Mouse (Mus musculus): Measurements from ENCODE around the gene Fam173a. TPM values are rescaled to one million over a fixed set of nuclear protein-coding genes. Genes with fewer than 3 reads are reported as not detected.
"Not testable (repeated sequence)": the region's sequence is repeated elsewhere in the genome, so short reads cannot be mapped to it uniquely, and the experiment has no call there.

The Fam173a gene
- polyA plus RNA-seq, 1 experiment from 2014 or later: 66.1 TPM

DNA sequence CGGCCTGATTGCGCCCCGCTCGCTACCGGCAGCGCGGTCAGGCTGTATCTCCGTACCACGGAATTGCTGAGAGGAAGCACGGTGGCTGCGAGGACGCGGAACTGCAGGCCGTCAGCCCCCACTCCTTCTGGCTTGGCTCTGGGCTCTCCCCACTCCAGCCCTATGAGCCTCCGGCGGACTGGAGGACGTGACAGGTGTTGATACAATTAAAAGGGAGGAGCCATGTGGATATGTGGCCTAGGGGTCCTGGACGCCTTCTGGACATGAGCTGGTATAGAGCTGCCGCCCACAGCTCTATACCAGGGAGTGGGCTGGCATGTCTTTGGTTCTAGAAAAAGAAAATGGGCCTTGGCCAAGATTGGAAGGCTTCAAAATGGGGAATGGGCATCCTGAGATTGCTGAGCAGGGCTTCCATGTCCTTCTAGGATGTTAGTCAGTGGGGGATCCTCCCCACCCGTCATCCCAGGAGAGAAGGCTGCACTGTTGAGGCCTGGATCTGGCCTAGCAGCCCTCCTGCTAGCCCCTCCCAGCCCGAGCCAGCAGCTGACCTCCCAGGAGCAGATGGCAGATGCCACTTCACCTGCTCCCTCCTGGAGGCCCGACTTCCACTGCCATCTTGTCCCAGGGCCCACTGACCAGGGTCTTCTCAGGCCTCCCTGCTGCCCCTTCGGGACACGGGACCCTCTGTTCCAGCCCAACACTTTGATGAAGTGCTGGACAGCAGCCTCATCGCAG lies 17.1 kb upstream of the Fam173a start:
- Histone ChIP-seq H3K36me3 (ENCODE audit: control insufficient read depth, insufficient read depth, low read length) (no peaks in the 10 kb centered on the region), H3K9me3 (ENCODE audit: control insufficient read depth, low read length) (no peaks in the 10 kb centered on the region), H3K27me3 (replicated peaks; ENCODE audit: control insufficient read depth, insufficient read depth, low read length) (peaks cover 32% of the 10 kb centered on the region), H3K4me1 (ENCODE audit: control insufficient read depth, insufficient read depth, low read length) (peaks cover 8% of the 10 kb centered on the region; the same call in 1 of the 2 replicates), H3K4me3 (ENCODE audit: low read depth, low read length) (peak overlapping the region; percentile 69), H3K4me2 (ENCODE audit: low read depth, low read length) (peak overlapping the region; percentile 93), H3K27ac (replicated peaks; ENCODE audit: low read depth, low read length) (peak overlapping the region; percentile 44; the same call in 1 of the 2 replicates), H3K9ac (ENCODE audit: low read depth, low read length) (peak overlapping the region; percentile 73)
- DNase-seq (ENCODE audit: low spot score) (peak; percentile 11), ATAC-seq (ENCODE audit: low read depth) (peak; percentile 14; the same call in 1 of the 2 replicates)
- WGBS: 14% methylated on average over 16 of the region's 25 CpGs

DNA sequence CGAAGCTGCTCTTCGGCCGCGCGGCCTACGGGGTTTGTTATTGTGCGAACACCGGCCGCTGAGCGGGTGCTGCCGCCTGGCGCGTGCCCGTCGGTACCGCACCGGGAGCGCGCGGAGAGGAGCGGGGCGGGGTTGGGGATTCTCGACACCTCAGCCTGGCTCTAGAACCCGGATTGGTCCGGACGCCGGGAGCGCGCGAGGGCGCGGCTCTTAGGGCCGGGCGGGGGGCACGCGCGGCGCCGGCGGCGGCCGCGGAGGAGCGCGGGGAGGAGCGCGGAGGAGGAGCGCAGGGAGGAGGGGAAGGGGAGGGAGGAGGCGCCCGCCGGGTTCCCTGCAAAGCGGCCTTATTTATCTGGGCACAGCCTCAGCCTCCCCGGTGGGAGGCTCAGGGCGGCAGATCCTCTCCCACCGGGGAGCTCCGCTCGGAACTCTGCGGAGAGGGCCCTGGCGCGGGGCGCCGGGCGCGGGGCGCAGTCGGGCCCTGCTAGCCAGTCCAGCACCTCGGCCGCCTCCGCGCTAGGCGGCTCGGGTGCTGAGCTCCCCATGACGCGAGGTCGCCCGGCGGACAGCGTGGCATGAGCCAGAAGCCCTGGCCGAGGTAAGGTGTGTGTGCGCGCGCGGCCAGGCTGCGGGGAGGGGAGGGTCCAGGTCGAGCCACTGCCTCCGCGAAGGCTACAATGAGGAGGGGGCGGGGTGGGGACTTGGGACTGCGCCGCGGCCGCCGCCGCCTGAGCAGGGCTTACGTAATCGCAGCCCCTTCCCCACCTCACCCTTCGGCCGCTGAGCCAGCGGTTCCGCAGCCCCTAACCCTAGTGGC lies 16.3 kb upstream of the Fam173a start, which contains the start of gene Fbxl16:
Gene Fbxl16 (plus strand): TSS at position 297 of the 817 bp plus-strand sequence.
- no peaks in the 10 kb centered on the region for H3K36me3 ChIP-seq (ENCODE audit: control insufficient read depth, insufficient read depth, low read length)
- peaks cover 32% of the 10 kb centered on the region for H3K27me3 ChIP-seq (replicated peaks; ENCODE audit: control insufficient read depth, insufficient read depth, low read length)
- 0% methylated on average over 15 of the region's 100 CpGs for WGBS
- H3K27ac ChIP-seq (replicated peaks; ENCODE audit: low read depth, low read length): peak within 1 kb of the TSS; percentile 44; the same call in 1 of the 2 replicates
- peak within 1 kb of the TSS; percentile 93 for H3K4me2 ChIP-seq (ENCODE audit: low read depth, low read length)
- ATAC-seq (ENCODE audit: low read depth): peak; percentile 85
- peaks cover 8% of the 10 kb centered on the region; the same call in 1 of the 2 replicates for H3K4me1 ChIP-seq (ENCODE audit: control insufficient read depth, insufficient read depth, low read length)
- peak within 1 kb of the TSS; percentile 73 for H3K9ac ChIP-seq (ENCODE audit: low read depth, low read length)
- DNase-seq (ENCODE audit: low spot score): peak; percentile 93
- H3K9me3 ChIP-seq (ENCODE audit: control insufficient read depth, low read length): no peaks in the 10 kb centered on the region
- peak within 1 kb of the TSS; percentile 69 for H3K4me3 ChIP-seq (ENCODE audit: low read depth, low read length)

DNA sequence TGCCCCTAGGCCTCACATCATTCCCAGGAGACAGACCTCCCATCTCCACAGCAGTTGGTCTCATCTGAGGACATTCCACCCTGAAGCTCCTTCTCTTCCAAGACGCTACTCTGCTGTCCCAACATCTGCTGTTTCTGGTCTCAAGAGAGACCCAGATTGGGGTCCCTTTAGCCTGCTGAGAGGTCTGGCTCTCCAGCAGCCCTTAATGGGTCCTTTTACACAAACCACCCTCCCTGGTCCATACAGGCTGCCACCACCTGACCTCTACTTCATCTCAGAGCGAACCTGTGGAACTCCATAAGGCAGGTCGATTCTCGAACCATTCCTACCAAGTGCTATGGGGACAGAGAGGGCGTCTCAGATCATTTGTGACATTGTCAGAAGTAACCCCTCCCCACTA lies 15.3 kb upstream of the Fam173a start:
- Histone ChIP-seq H3K27me3 (replicated peaks; ENCODE audit: control insufficient read depth, insufficient read depth, low read length) (peaks cover 32% of the 10 kb centered on the region), H3K27ac (replicated peaks; ENCODE audit: low read depth, low read length) (no peak overlapping the region), H3K4me1 (ENCODE audit: control insufficient read depth, insufficient read depth, low read length) (0 out of 2 replicates have a peak, but pooled peaks cover 5% of the 10 kb centered on the region), H3K9me3 (ENCODE audit: control insufficient read depth, low read length) (no peaks in the 10 kb centered on the region), H3K36me3 (ENCODE audit: control insufficient read depth, insufficient read depth, low read length) (no peaks in the 10 kb centered on the region), H3K4me2 (ENCODE audit: low read depth, low read length) (peak overlapping the region; percentile 93), H3K4me3 (ENCODE audit: low read depth, low read length) (peak overlapping the region; percentile 69), H3K9ac (ENCODE audit: low read depth, low read length) (peak overlapping the region; percentile 73; the same call in 1 of the 2 replicates)
- DNase-seq (ENCODE audit: low spot score) (no peak), ATAC-seq (ENCODE audit: low read depth) (no peak)
- WGBS: 40% methylated on average over 5 of the region's 5 CpGs

DNA sequence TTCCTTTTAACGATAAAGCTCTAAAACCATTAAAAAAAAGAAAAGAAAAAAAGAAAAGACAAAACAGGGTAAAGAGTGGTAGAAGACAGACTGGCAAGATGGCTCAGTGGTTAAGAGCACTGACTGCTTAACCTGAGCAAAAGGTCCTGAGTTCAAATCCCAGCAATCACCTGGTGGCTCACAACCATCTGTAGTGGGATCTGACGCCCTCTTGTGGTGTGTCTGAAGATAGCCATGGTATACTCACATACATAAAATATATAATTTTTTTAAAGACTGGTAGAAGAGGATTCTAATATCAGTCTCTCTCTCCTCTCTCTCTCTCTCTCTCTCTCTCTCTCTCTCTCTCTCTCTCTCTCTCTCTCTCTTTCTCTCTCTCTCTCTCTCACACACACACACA lies 14.8 kb upstream of the Fam173a start:
- H3K4me3 ChIP-seq (ENCODE audit: low read depth, low read length); H3K36me3 ChIP-seq (ENCODE audit: control insufficient read depth, insufficient read depth, low read length); H3K4me2 ChIP-seq (ENCODE audit: low read depth, low read length); DNase-seq (ENCODE audit: low spot score); H3K9me3 ChIP-seq (ENCODE audit: control insufficient read depth, low read length); H3K9ac ChIP-seq (ENCODE audit: low read depth, low read length); ATAC-seq (ENCODE audit: low read depth); H3K27ac ChIP-seq (replicated peaks; ENCODE audit: low read depth, low read length); H3K4me1 ChIP-seq (ENCODE audit: control insufficient read depth, insufficient read depth, low read length): not testable (repeated sequence)
- H3K27me3 ChIP-seq (replicated peaks; ENCODE audit: control insufficient read depth, insufficient read depth, low read length): peaks cover 32% of the 10 kb centered on the region
- WGBS: 53% methylated on average over 2 of the region's 2 CpGs

DNA sequence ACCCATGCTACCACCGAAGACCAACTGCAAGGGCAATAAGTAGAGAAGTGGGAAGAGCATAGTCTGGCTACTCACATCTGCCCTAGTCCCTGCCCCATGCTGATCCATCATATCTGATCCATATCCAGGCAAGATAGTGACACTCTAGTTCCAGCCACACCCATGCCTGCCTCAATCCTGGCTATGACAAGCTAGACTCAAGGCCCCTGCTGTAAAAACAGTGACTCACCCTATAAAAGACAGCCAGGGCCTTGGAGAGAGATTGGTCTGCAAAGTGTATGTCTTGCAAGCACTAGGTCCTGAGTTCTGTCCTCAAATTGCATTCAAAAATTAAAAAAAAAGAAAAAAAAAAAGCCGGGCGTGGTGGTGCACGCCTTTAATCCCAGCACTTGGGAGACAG lies 13.8 kb upstream of the Fam173a start:
- H3K36me3 ChIP-seq (ENCODE audit: control insufficient read depth, insufficient read depth, low read length): no peaks in the 10 kb centered on the region
- H3K27ac ChIP-seq (replicated peaks; ENCODE audit: low read depth, low read length): no peak overlapping the region
- peaks cover 32% of the 10 kb centered on the region for H3K27me3 ChIP-seq (replicated peaks; ENCODE audit: control insufficient read depth, insufficient read depth, low read length)
- H3K4me1 ChIP-seq (ENCODE audit: control insufficient read depth, insufficient read depth, low read length): 0 out of 2 replicates have a peak, but pooled peaks cover 5% of the 10 kb centered on the region
- WGBS: 75% methylated on average over 4 of the region's 4 CpGs
- DNase-seq (ENCODE audit: low spot score) (no peak), ATAC-seq (ENCODE audit: low read depth) (no peak)
- H3K4me3 ChIP-seq (ENCODE audit: low read depth, low read length): no peak overlapping the region
- H3K9ac ChIP-seq (ENCODE audit: low read depth, low read length): no peak overlapping the region
- H3K4me2 ChIP-seq (ENCODE audit: low read depth, low read length): no peak overlapping the region
- no peaks in the 10 kb centered on the region for H3K9me3 ChIP-seq (ENCODE audit: control insufficient read depth, low read length)

DNA sequence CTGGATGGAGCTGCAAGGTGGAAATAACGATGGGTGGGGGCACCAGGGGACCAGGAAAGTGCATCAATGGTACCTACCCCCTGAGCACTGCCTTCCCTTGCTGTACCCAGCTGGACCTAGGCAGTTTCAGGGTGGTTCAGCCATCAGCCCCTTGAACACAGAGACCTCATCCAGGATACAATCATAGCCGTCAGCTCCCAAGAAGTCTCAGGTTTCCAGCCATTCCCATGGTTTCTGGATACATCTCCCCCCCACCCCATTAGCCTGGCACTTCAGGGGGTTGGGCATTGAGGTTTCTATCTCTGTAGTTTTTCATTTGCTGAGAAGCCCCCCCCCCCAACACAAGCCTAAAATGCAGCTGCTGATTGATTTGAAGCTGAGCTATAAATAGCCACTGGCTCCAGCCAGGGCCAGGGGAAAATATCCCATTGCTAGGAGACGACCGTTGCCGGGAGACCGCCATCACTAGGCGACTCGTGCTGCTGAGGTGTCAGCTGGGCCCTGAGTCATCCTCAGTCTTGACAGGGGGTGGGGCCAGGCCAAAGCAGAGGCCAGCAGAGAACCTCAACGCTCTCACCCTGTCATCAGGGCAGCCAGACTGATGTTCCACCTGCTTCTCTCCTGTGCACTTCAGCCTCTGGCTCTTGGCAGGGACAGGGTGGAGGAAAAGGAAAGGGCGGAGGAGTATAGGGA lies 10.3 kb upstream of the Fam173a start:
- WGBS: 12% methylated on average over 10 of the region's 10 CpGs
- no peaks in the 10 kb centered on the region for H3K4me1 ChIP-seq (ENCODE audit: control insufficient read depth, insufficient read depth, low read length)
- H3K9me3 ChIP-seq (ENCODE audit: control insufficient read depth, low read length): no peaks in the 10 kb centered on the region
- DNase-seq (ENCODE audit: low spot score) (peak; percentile 79), ATAC-seq (ENCODE audit: low read depth) (peak; percentile 82)
- no peak overlapping the region for H3K4me3 ChIP-seq (ENCODE audit: low read depth, low read length)
- no peaks in the 10 kb centered on the region for H3K36me3 ChIP-seq (ENCODE audit: control insufficient read depth, insufficient read depth, low read length)
- H3K27me3 ChIP-seq (replicated peaks; ENCODE audit: control insufficient read depth, insufficient read depth, low read length): peaks cover 1% of the 10 kb centered on the region
- no peak overlapping the region for H3K4me2 ChIP-seq (ENCODE audit: low read depth, low read length)
- H3K9ac ChIP-seq (ENCODE audit: low read depth, low read length): no peak overlapping the region
- no peak overlapping the region for H3K27ac ChIP-seq (replicated peaks; ENCODE audit: low read depth, low read length)

DNA sequence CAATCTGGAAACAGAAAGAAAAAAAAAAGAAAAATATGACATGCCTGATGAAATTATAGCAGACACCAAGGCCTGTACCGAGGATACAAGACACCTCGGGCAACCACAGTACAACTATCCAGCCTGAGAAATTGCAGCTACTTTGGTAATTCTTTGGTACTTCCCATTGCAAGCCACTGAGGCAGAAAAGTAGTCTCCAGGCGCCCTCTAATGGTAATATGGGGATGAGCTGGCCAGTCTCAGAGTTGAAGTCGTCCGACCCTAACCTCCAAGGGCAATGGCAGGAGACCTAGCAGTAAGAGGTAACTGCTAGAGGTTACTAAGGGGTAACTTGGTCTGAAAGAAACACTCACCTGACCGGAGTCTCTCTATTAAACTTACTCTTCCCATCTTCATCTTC lies 8.3 kb upstream of the Fam173a start:
- Histone ChIP-seq H3K9me3 (ENCODE audit: control insufficient read depth, low read length) (no peaks in the 10 kb centered on the region), H3K27me3 (replicated peaks; ENCODE audit: control insufficient read depth, insufficient read depth, low read length) (no peaks in the 10 kb centered on the region; the same call in 1 of the 2 replicates), H3K36me3 (ENCODE audit: control insufficient read depth, insufficient read depth, low read length) (no peaks in the 10 kb centered on the region), H3K4me3 (ENCODE audit: low read depth, low read length) (no peak overlapping the region), H3K4me2 (ENCODE audit: low read depth, low read length) (no peak overlapping the region), H3K4me1 (ENCODE audit: control insufficient read depth, insufficient read depth, low read length) (peaks cover 8% of the 10 kb centered on the region), H3K9ac (ENCODE audit: low read depth, low read length) (no peak overlapping the region), H3K27ac (replicated peaks; ENCODE audit: low read depth, low read length) (no peak overlapping the region)
- peak; percentile 26; the same call in 1 of the 2 replicates for ATAC-seq (ENCODE audit: low read depth)
- WGBS: 7% methylated on average over 6 of the region's 6 CpGs
- DNase-seq (ENCODE audit: low spot score): peak; percentile 80

DNA sequence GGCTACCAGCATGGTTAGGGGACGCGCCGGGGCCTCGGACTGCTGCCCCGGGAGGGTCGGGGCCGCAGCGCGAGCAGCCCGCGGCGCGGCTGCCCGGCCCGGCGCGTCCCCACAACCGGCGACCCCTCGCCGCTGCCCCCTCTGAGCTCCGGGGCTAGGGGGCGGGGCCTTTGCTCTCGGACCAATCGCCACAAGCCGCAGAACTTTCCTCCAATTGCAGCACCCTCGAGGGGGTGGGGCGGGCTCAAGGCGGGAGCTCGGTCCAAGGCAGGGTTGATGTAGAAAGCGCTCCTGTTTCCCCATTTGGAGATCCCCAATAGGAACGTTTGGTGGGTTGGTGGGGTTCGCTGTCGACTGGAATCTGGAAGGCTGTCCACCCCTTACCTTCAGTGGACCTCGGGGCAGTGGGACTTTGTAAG lies 4.3 kb upstream of the Fam173a start, which contains the start of gene Metrn:
Gene Metrn (minus strand): TSS at position 186 of the 419 bp plus-strand sequence.
- Histone ChIP-seq H3K27me3 (replicated peaks; ENCODE audit: control insufficient read depth, insufficient read depth, low read length) (no peaks in the 10 kb centered on the region), H3K27ac (replicated peaks; ENCODE audit: low read depth, low read length) (peak within 1 kb of the TSS; percentile 24; the same call in 1 of the 2 replicates), H3K4me3 (ENCODE audit: low read depth, low read length) (peak within 1 kb of the TSS; percentile 79), H3K4me2 (ENCODE audit: low read depth, low read length) (peak within 1 kb of the TSS; percentile 97), H3K4me1 (ENCODE audit: control insufficient read depth, insufficient read depth, low read length) (peaks cover 16% of the 10 kb centered on the region), H3K9ac (ENCODE audit: low read depth, low read length) (peak within 1 kb of the TSS; percentile 68), H3K9me3 (ENCODE audit: control insufficient read depth, low read length) (no peaks in the 10 kb centered on the region), H3K36me3 (ENCODE audit: control insufficient read depth, insufficient read depth, low read length) (no peaks in the 10 kb centered on the region)
- DNase-seq (ENCODE audit: low spot score): peak; percentile 94
- WGBS: 0% methylated on average over 9 of the region's 35 CpGs
- peak; percentile 84 for ATAC-seq (ENCODE audit: low read depth)
